Mouse (Mus musculus): Measurements from ENCODE around the gene Slc2a12. TPM values are rescaled to one million over a fixed set of nuclear protein-coding genes. Genes with fewer than 3 reads are reported as not detected.

The Slc2a12 gene
- polyA plus RNA-seq, 1 experiment from 2014 or later = 6.8 TPM

DNA sequence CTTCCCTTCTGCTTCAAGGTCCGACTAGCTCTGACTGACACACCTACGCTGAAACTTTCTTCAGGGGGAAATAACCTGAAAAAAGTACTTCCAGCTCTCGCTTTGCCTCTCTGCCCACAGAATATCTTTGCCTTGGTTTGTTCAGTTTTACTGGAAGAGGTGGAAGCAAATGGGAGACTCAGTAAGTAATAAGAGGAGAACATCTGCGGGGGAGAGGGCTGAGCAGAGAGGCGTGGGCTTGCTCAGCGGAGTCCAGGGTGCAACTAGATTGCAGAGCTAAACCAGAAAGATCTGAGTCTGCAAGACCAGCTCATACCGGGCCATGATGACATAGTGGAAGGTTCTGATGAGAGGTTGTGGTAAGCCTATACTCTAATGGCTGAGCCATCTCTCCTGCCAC, 13.3 kb upstream of the Slc2a12 start:
- no peak overlapping the region for H3K4me3 ChIP-seq
- no peak overlapping the region for H3K27ac ChIP-seq (replicated peaks)
- no peak for ATAC-seq (ENCODE audit: low FRiP score, low read depth)
- H3K27me3 ChIP-seq = no peaks in the 10 kb centered on the region
- H3K9me3 ChIP-seq = no peaks in the 10 kb centered on the region
- H3K36me3 ChIP-seq = no peaks in the 10 kb centered on the region
- H3K9ac ChIP-seq = no peak overlapping the region
- H3K4me2 ChIP-seq = no peak overlapping the region
- H3K4me1 ChIP-seq (replicated peaks) = 0 out of 2 replicates have a peak, but pooled peaks cover 3% of the 10 kb centered on the region
- 93% methylated on average over 7 of the region's 7 CpGs for WGBS

DNA sequence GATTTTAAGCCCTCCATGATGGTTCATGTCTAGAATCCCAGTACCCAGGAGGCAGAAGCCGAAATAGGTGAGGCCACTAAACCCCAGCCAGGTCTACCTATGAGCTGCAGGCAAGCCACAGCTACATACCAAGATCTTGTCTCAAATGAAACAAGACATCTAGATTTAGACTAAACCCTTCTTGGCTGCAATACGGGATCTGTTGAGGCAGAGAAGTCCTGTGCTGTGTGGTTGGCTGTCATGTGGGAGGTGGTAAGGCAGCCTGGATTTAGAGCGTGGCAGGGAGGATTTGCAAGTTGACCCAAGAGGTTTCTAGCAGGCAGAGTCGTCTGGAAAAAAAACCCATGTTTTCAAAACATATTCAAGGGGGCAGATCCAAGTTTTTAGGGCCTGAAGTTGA, 12.9 kb upstream of the Slc2a12 start:
- no peak for ATAC-seq (ENCODE audit: low FRiP score, low read depth)
- Histone ChIP-seq H3K9ac (no peak overlapping the region), H3K27me3 (no peaks in the 10 kb centered on the region), H3K4me1 (replicated peaks) (0 out of 2 replicates have a peak, but pooled peaks cover 3% of the 10 kb centered on the region), H3K4me3 (no peak overlapping the region), H3K4me2 (no peak overlapping the region), H3K27ac (replicated peaks) (no peak overlapping the region), H3K36me3 (no peaks in the 10 kb centered on the region), H3K9me3 (no peaks in the 10 kb centered on the region)
- WGBS = 82% methylated on average over 4 of the region's 4 CpGs

DNA sequence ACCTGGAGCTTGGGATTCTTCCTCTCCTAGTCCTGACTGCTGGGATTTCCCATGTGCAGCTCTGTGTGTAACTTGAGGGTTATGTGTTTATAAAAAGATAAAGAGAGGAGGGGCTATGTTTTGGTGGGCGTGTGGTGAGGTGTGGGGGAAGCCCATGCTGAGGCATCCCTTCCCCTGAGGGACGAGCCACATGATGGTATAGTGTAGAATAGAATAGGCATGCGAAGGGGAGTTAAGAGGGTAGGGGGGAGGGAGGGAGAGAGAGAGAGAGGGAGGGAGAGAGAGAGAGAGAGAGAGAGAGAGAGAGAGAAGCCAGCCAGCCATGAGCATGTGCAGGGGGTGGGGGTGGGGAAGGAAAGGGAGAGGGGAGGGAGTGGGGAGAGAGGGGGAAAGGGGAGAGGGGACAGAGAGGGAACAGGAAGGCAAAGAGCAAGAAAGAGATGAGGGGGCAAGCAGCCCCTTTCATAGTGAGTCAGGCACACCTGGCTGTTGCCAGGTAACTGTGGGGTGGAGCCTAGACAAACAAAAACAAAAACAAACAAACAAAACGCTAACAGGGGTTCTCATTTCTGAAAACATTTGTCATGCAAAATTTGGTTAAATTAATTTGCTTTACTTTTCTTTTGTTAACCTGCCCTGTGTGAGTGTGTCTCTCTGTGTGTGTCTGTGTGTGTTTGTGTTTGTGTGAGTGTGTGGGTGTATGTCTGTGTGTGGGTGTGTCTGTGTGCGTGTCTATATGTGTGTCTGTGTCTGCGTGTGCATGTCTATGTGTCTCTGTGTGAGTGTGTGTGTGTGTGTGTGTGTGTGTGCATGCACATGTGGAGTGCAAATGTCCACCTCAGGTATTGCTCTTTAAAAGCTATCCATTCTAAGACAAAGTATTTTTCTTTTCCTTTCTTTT, 11.2 kb upstream of the Slc2a12 start:
- H3K27me3 ChIP-seq = no peaks in the 10 kb centered on the region
- no peaks in the 10 kb centered on the region for H3K9me3 ChIP-seq
- H3K27ac ChIP-seq (replicated peaks) = no peak overlapping the region
- H3K36me3 ChIP-seq = no peaks in the 10 kb centered on the region
- 0 out of 2 replicates have a peak, but pooled peaks cover 3% of the 10 kb centered on the region for H3K4me1 ChIP-seq (replicated peaks)
- H3K4me2 ChIP-seq = no peak overlapping the region
- no peak overlapping the region for H3K4me3 ChIP-seq
- H3K9ac ChIP-seq = no peak overlapping the region
- 36% methylated on average over 6 of the region's 6 CpGs for WGBS
- no peak for ATAC-seq (ENCODE audit: low FRiP score, low read depth)

DNA sequence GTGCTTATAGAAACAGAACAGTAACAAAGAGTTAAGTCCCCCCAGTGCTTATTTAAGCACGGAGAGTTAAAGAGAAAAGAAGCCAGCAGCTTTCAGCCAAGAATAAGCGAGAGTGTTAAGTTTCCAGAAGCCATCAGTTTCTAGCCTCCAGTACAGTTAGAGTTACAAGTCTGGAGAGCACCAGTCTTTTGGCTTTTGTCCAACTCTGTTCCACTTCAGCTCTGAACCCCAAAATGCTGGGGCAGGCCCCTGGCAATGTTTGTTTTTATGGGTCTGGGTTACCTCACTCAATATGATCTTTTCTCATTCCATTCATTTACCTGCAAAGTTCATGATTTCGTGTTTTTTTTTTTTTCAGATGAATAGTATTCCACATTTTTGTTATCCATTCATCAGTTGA, 7.6 kb upstream of the Slc2a12 start:
- ATAC-seq (ENCODE audit: low FRiP score, low read depth) = no peak
- Histone ChIP-seq H3K27me3 (no peaks in the 10 kb centered on the region), H3K4me2 (no peak overlapping the region), H3K9ac (no peak overlapping the region), H3K27ac (replicated peaks) (no peak overlapping the region), H3K4me1 (replicated peaks) (0 out of 2 replicates have a peak, but pooled peaks cover 3% of the 10 kb centered on the region), H3K4me3 (no peak overlapping the region), H3K36me3 (no peaks in the 10 kb centered on the region), H3K9me3 (no peaks in the 10 kb centered on the region)
- WGBS = 62% methylated on average over 3 of the region's 3 CpGs

DNA sequence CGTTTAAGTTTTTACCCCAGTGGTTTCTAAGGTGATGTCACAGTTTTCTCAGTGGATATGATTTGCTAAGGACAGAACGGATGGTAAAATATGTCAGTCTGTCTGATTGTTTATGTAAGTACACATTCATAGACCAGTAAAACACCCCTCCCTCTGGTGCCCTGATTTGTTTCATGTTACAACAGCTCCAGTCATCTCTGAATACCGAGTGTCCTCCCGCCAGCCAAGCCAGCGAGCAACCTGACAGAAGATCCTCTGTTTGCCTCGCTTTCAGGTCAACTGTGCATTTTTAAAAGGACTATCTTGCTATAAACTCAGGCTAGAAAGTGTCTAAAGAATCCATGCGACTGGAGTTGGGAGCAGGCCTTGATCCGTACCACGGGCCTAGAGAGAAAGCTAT, 640 bp upstream of the Slc2a12 start:
- 70% methylated on average over 9 of the region's 9 CpGs for WGBS
- no peak for ATAC-seq (ENCODE audit: low FRiP score, low read depth)
- Histone ChIP-seq H3K27me3 (no peaks in the 10 kb centered on the region), H3K27ac (replicated peaks) (peak overlapping the region; percentile 60; the same call in 1 of the 2 replicates), H3K9ac (no peak overlapping the region), H3K36me3 (no peaks in the 10 kb centered on the region), H3K4me3 (no peak overlapping the region), H3K9me3 (no peaks in the 10 kb centered on the region), H3K4me2 (0 out of 2 replicates have a peak overlapping the region, but pooled peaks have one; percentile 93), H3K4me1 (replicated peaks) (peaks cover 3% of the 10 kb centered on the region; the same call in 1 of the 2 replicates)

DNA sequence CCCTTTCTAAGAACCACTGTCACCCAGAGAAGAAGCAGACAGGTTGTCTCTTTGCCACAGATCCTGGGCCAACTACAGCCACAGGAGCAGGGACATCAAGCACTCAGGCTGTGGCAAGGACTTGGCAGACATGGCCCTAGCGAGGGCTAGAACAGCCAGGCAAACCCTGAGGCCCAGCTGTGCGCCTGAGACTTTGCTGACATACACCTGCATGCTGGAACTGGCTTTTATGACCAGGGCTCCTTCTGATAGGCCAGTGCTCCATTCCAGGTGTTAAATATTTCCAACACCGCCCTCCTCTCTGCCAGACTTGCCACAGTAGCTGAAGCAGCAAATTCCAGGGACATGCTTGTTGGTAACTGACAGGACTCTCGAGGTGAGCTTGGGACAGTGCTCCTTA, 3.9 kb downstream of the Slc2a12 start:
- no peak overlapping the region for H3K27ac ChIP-seq (replicated peaks)
- no peaks in the 10 kb centered on the region for H3K9me3 ChIP-seq
- H3K9ac ChIP-seq = no peak overlapping the region
- H3K27me3 ChIP-seq = no peaks in the 10 kb centered on the region
- WGBS = 85% methylated on average over 4 of the region's 4 CpGs
- no peak for ATAC-seq (ENCODE audit: low FRiP score, low read depth)
- H3K4me1 ChIP-seq (replicated peaks) = peaks cover 3% of the 10 kb centered on the region; the same call in 1 of the 2 replicates
- no peaks in the 10 kb centered on the region for H3K36me3 ChIP-seq
- no peak overlapping the region for H3K4me3 ChIP-seq
- H3K4me2 ChIP-seq = no peak overlapping the region

DNA sequence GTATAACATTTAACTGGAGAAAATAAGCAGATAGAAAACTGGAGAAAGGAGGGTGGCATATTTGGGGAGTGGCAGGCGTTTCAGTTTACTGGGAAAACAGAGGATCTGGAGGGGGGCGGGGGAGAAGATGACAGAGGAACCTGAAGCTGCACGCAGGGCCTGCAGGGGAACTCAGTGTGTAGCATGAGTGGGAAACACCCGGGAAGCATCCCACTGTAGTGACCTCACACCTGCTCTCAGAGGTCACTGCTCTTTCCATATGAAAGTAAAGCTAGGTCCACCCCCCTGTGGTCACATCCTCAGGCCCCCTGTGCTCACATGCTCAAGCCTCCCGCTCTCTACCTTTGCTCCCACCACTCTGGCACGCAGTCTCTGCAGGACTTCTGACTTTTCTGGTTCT, 9.0 kb downstream of the Slc2a12 start:
- WGBS = 47% methylated on average over 6 of the region's 6 CpGs
- no peak for ATAC-seq (ENCODE audit: low FRiP score, low read depth)

DNA sequence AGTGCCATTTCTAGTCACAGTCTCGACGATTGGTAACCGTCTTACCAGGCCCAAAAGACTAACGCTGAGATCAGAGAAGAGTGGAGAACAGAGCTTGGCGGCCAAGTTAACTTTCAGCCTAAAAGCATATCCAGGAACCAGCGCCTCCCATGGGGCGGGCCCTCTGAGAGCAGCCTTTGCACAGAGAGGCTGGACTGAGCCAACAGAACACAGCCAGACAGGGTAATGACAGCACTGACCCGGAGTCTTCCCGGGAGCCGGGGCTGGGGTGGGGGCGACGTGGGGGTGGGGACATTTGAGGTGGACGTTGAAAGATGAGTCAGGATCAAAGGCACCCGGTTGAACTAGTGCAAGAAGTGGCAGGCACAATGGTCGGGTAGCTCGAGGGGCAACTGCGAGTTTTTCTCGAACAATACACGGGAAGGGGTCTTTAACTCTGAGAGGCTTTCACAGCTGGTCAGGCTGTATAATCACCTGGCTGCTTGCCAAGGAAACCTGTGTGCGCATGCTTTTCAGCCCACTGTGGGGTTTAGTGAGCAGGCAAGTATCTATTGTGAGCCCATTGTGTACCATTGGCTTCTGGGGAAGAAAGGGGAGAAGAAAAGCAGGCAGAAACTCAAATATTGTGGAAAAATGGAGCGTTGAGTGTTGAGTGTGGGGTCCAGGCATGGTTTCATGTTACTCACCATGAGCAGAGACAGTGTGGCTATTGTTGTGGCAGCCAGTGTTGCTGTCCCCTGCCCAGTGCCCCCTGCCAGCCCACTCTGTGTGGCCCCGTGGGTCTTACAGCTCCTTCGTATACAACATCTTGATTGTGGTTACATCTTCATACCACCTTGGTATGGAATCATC, 13.9 kb downstream of the Slc2a12 start:
- Histone ChIP-seq H3K36me3 (no peaks in the 10 kb centered on the region), H3K4me3 (no peak overlapping the region), H3K27ac (replicated peaks) (peak overlapping the region; percentile 49; the same call in 1 of the 2 replicates), H3K27me3 (no peaks in the 10 kb centered on the region), H3K9ac (no peak overlapping the region), H3K4me2 (peak overlapping the region; percentile 41), H3K4me1 (replicated peaks) (peaks cover 7% of the 10 kb centered on the region), H3K9me3 (no peaks in the 10 kb centered on the region)
- whole genome bisulfite sequencing = 21% methylated on average over 23 of the region's 23 CpGs
- ATAC-seq (ENCODE audit: low FRiP score, low read depth) = peak; percentile 92

More for the DNA sequence above, 9.0 kb downstream of the Slc2a12 start:
- Histone ChIP-seq H3K27me3 (no peaks in the 10 kb centered on the region), H3K9ac (no peak overlapping the region), H3K36me3 (no peaks in the 10 kb centered on the region), H3K4me3 (no peak overlapping the region), H3K4me2 (no peak overlapping the region), H3K27ac (replicated peaks) (no peak overlapping the region), H3K9me3 (no peaks in the 10 kb centered on the region), H3K4me1 (replicated peaks) (peaks cover 4% of the 10 kb centered on the region)

DNA sequence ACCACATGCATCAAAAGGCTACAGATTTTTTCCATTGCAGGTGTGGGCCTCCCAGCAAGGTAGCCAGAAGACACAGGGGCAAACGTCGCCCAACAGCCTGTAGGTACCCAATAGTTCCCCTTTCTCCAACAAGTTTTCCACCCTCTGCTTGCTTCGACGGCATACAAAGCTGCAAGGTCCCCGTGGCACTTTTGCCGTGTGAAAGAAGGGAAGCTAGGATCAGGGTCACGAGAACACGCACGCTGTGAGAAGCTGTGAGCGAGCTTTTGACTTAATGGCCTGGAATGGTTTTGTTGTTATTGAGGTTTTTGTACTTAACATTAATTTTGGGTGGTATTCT, 14.5 kb downstream of the Slc2a12 start:
- Histone ChIP-seq H3K9me3 (no peaks in the 10 kb centered on the region), H3K27me3 (no peaks in the 10 kb centered on the region), H3K4me2 (no peak overlapping the region), H3K4me1 (replicated peaks) (peaks cover 7% of the 10 kb centered on the region), H3K9ac (no peak overlapping the region), H3K4me3 (no peak overlapping the region), H3K36me3 (no peaks in the 10 kb centered on the region), H3K27ac (replicated peaks) (peak overlapping the region; percentile 49; the same call in 1 of the 2 replicates)
- no peak for ATAC-seq (ENCODE audit: low FRiP score, low read depth)
- 61% methylated on average over 10 of the region's 10 CpGs for WGBS

DNA sequence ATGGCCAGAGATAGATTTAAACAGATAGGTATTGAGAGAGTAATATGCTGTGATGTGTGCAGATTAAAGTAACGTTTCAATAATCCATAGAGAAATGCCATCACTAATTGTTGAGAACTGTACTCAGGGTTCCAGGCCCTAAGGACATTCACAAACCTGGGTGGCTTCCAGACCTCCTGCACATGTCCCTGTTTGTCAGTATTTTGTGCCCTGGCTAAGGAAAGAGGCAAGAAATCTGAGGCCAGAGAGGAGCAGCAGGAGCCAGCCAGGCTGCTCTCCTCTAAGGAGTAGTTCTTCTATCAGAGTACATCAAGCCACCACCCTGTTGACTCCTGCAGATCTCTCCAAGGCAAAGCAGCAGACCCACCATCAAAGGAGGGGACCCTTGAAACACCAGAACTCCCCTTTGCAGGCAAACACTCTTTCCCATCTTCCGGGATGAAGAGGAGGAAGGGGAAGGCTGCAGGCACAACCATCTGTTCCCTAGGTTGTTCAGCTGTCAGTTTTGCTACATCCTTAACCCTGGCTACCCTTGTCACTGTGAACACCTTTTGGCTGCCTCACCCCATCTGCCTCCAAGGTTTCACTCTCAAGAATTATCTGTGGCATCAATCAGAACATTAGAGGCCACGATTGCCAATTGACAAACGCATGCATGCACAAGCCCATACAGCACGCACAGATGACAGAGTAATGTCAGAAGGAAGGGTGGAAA, 15.6 kb downstream of the Slc2a12 start:
- no peaks in the 10 kb centered on the region for H3K36me3 ChIP-seq
- H3K27me3 ChIP-seq = no peaks in the 10 kb centered on the region
- H3K4me3 ChIP-seq = no peak overlapping the region
- no peak for ATAC-seq (ENCODE audit: low FRiP score, low read depth)
- H3K9me3 ChIP-seq = no peaks in the 10 kb centered on the region
- no peak overlapping the region for H3K4me2 ChIP-seq
- WGBS = 76% methylated on average over 5 of the region's 5 CpGs
- no peak overlapping the region for H3K27ac ChIP-seq (replicated peaks)
- no peak overlapping the region for H3K9ac ChIP-seq
- peaks cover 7% of the 10 kb centered on the region for H3K4me1 ChIP-seq (replicated peaks)

DNA sequence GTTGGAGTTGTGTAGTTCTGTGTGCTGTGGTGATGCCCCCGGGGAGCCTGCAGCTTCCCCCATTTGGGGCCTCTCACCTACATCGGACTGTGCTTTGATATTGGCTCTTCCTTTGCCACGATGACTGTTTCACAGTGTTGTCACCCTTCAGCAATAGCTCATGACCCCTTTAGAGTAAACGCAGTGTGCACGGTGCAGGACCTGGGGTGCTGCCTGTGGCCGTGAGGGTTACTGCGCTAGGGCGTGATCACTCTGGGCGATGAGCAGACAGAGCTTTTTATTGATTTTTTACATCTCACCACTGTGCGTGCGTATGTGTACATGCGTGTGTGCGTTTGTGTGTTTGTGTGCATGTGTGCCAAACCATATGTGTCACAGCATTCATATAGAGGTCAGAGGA, 23.7 kb downstream of the Slc2a12 start:
- Histone ChIP-seq H3K9ac (no peak overlapping the region), H3K36me3 (no peaks in the 10 kb centered on the region), H3K4me3 (no peak overlapping the region), H3K27me3 (no peaks in the 10 kb centered on the region), H3K4me1 (replicated peaks) (no peaks in the 10 kb centered on the region), H3K4me2 (no peak overlapping the region), H3K9me3 (no peaks in the 10 kb centered on the region), H3K27ac (replicated peaks) (no peak overlapping the region)
- 91% methylated on average over 13 of the region's 13 CpGs for WGBS
- no peak for ATAC-seq (ENCODE audit: low FRiP score, low read depth)

Measured in hindbrain, embryonic 15.5 days (tissue).